Mouse (Mus musculus) MEL (cell line): ENCODE results near the gene Col4a3bp. TPM values are rescaled to one million over a fixed set of nuclear protein-coding genes. Genes with fewer than 3 reads are reported as not detected.

Experiments
- DNase-seq: peaks from one replicate; pipeline ENCODE4 v3.0.0; 2011; ENCODE audit warnings: low read depth, low spot score
- H3K27ac ChIP-seq: 2 replicates; pipeline ENCODE4 v1.5.1; 2012; ENCODE audit warnings: low read depth, mild to moderate bottlenecking, control low read depth, low read length, moderate library complexity; ENCODE audit not compliant: control insufficient read depth
- H3K27me3 ChIP-seq, 2 experiments: fragments of 150-350 bp in 1 of 2; sonication (generic) in 1 of 2; 2 replicates each; pipeline ENCODE4 v1.6.1; 2012; ENCODE audit warnings: low read length in 2 of 2, mild to moderate bottlenecking in 2 of 2, improper control_type of control experiment in 1 of 2, moderate library complexity in 1 of 2; ENCODE audit not compliant: insufficient read depth in 2 of 2, control insufficient read depth in 1 of 2
- H3K36me3 ChIP-seq, 2 experiments: 2 replicates each; pipeline ENCODE4 v1.6.1; 2012 to 2014; ENCODE audit warnings: low read length in 2 of 2, improper control_type of control experiment in 1 of 2, inconsistent platforms in 1 of 2, mild to moderate bottlenecking in 1 of 2; ENCODE audit not compliant: insufficient read depth in 2 of 2, control insufficient read depth in 1 of 2
- H3K4me1 ChIP-seq, 2 experiments: fragments of 150-350 bp in 1 of 2; sonication (generic) in 1 of 2; 2 replicates each; pipeline ENCODE4 v1.6.1; 2012; ENCODE audit warnings: low read length in 2 of 2, improper control_type of control experiment in 1 of 2, mild to moderate bottlenecking in 1 of 2; ENCODE audit not compliant: insufficient read depth in 2 of 2, control insufficient read depth in 1 of 2
- H3K4me3 ChIP-seq, 2 experiments: fragments of 150-350 bp in 1 of 2; sonication (generic) in 1 of 2; 2 replicates each; pipeline ENCODE4 v1.5.1; 2012; ENCODE audit warnings: low read depth in 2 of 2, low read length in 2 of 2, mild to moderate bottlenecking in 2 of 2, moderate library complexity in 2 of 2, control low read depth in 1 of 2, improper control_type of control experiment in 1 of 2; ENCODE audit not compliant: control insufficient read depth in 1 of 2, insufficient read depth in 1 of 2
- H3K79me2 ChIP-seq: 2 replicates; pipeline ENCODE4 v1.6.1; 2012; ENCODE audit warnings: mild to moderate bottlenecking, low read length, moderate library complexity; ENCODE audit not compliant: control insufficient read depth, poor library complexity, insufficient read depth
- H3K9ac ChIP-seq: 2 replicates; pipeline ENCODE4 v1.6.1; 2012; ENCODE audit warnings: low read depth, mild to moderate bottlenecking, control low read depth, low read length, moderate library complexity; ENCODE audit not compliant: control insufficient read depth, poor library complexity, severe bottlenecking
- H3K9me3 ChIP-seq: fragments of 150-350 bp; sonication (generic); replicated peaks from 2 replicates; pipeline ENCODE4 v1.6.1; 2012; ENCODE audit warnings: mild to moderate bottlenecking, low read length, improper control_type of control experiment, moderate library complexity; ENCODE audit not compliant: insufficient read depth
- BHLHE40 ChIP-seq: IDR thresholded peaks from 2 replicates; pipeline ENCODE4 v1.6.1; 2012; ENCODE audit warnings: low read depth, mild to moderate bottlenecking, inconsistent platforms, low read length, improper control_type of control experiment, borderline replicate concordance
- CHD1 ChIP-seq: IDR thresholded peaks from 2 replicates; pipeline ENCODE4 v1.6.1; 2012; ENCODE audit warnings: low read depth, mild to moderate bottlenecking, inconsistent platforms, low read length, improper control_type of control experiment
- EP300 ChIP-seq, 2 experiments: IDR thresholded peaks; 2 replicates each; pipeline ENCODE4 v1.6.1; 2011; ENCODE audit warnings: improper control_type of control experiment in 2 of 2, low read length in 2 of 2, low read depth in 1 of 2, mild to moderate bottlenecking in 1 of 2
- ETS1 ChIP-seq: IDR thresholded peaks from 2 replicates; pipeline ENCODE4 v1.6.1; 2012; ENCODE audit warnings: low read depth, mild to moderate bottlenecking, inconsistent platforms, low read length, improper control_type of control experiment, moderate library complexity
- GABPA ChIP-seq: IDR thresholded peaks from 2 replicates; pipeline ENCODE4 v1.6.1; 2012; ENCODE audit warnings: low read depth, mild to moderate bottlenecking, inconsistent platforms, low read length, improper control_type of control experiment, moderate library complexity
- GATA1 ChIP-seq: IDR thresholded peaks from 2 replicates; pipeline ENCODE4 v1.6.1; 2011; ENCODE audit warnings: low read depth, low read length, improper control_type of control experiment
- HCFC1 ChIP-seq: IDR thresholded peaks from 2 replicates; pipeline ENCODE4 v1.6.1; 2012; ENCODE audit warnings: low read depth, mild to moderate bottlenecking, inconsistent platforms, low read length, improper control_type of control experiment, moderate library complexity
- KAT2A ChIP-seq: conservative IDR thresholded peaks from 2 replicates; pipeline ENCODE4 v1.6.1; 2012; ENCODE audit warnings: low read depth, low read length, improper control_type of control experiment, inconsistent platforms
- MAX ChIP-seq: IDR thresholded peaks from 2 replicates; pipeline ENCODE4 v1.6.1; 2011; ENCODE audit warnings: low read length, improper control_type of control experiment
- MAZ ChIP-seq: IDR thresholded peaks from 2 replicates; pipeline ENCODE4 v1.6.1; 2012; ENCODE audit warnings: low read depth, mild to moderate bottlenecking, inconsistent platforms, low read length, improper control_type of control experiment
- MXI1 ChIP-seq: IDR thresholded peaks from 2 replicates; pipeline ENCODE4 v1.6.1; 2011; ENCODE audit warnings: mild to moderate bottlenecking, low read depth, low read length, improper control_type of control experiment
- NELFE ChIP-seq: IDR thresholded peaks from 2 replicates; pipeline ENCODE4 v1.6.1; 2011; ENCODE audit warnings: low read depth, low read length, improper control_type of control experiment
- POLR2AphosphoS5 ChIP-seq: IDR thresholded peaks from 2 replicates; pipeline ENCODE4 v1.6.1; 2012; ENCODE audit warnings: low read depth, borderline replicate concordance, mild to moderate bottlenecking, inconsistent platforms, low read length, moderate library complexity, mixed read lengths
- RAD21 ChIP-seq: IDR thresholded peaks from 2 replicates; pipeline ENCODE4 v1.6.1; 2011; ENCODE audit warnings: mild to moderate bottlenecking, low read depth, low read length, improper control_type of control experiment
- SIN3A ChIP-seq: IDR thresholded peaks from 2 replicates; pipeline ENCODE4 v1.6.1; 2012; ENCODE audit warnings: low read length, improper control_type of control experiment, inconsistent platforms
- SMC3 ChIP-seq: IDR thresholded peaks from 2 replicates; pipeline ENCODE4 v1.6.1; 2011; ENCODE audit warnings: low read depth, low read length, improper control_type of control experiment
- TAL1 ChIP-seq: IDR thresholded peaks from 2 replicates; pipeline ENCODE4 v1.6.1; 2012; ENCODE audit warnings: mild to moderate bottlenecking, inconsistent platforms, low read length, moderate library complexity, mixed read lengths
- TBP ChIP-seq: IDR thresholded peaks from 2 replicates; pipeline ENCODE4 v1.8.0; 2011; ENCODE audit warnings: low read depth, low read length, improper control_type of control experiment
- TCF12 ChIP-seq: IDR thresholded peaks from 2 replicates; pipeline ENCODE4 v1.6.1; 2014; ENCODE audit warnings: low read depth, mild to moderate bottlenecking, inconsistent platforms, low read length, improper control_type of control experiment, moderate library complexity
- USF2 ChIP-seq, 2 experiments: IDR thresholded peaks; 2 replicates each; pipeline ENCODE4 v1.6.1; 2011 to 2012; ENCODE audit warnings: improper control_type of control experiment in 2 of 2, low read length in 2 of 2, borderline replicate concordance in 1 of 2, inconsistent platforms in 1 of 2, low read depth in 1 of 2, mild to moderate bottlenecking in 1 of 2; ENCODE audit not compliant: insufficient read depth in 1 of 2
- ZC3H11A ChIP-seq: IDR thresholded peaks from 2 replicates; pipeline ENCODE4 v1.6.1; 2012; ENCODE audit warnings: low read depth, mild to moderate bottlenecking, inconsistent platforms, low read length, improper control_type of control experiment
- ZKSCAN1 ChIP-seq: IDR thresholded peaks from 2 replicates; pipeline ENCODE4 v1.6.1; 2012; ENCODE audit warnings: low read depth, mild to moderate bottlenecking, inconsistent platforms, low read length, improper control_type of control experiment, moderate library complexity
- ZMIZ1 ChIP-seq: IDR thresholded peaks from 2 replicates; pipeline ENCODE4 v1.6.1; 2012; ENCODE audit warnings: low read depth, mild to moderate bottlenecking, inconsistent platforms, low read length, improper control_type of control experiment, moderate library complexity
- polyA plus RNA-seq, 2 experiments: library from polyadenylated mRNA; stranded (reverse) in 1 of 2; unstranded in 1 of 2; fragments of >175 nt in 1 of 2; fragments of >200 nt in 1 of 2; gene quantifications; 2 replicates each; pipeline versions ENCODE4 v1.2.1 to v1.2.4; 2012; ENCODE audit warnings: low replicate concordance in 2 of 2, low read depth in 1 of 2; ENCODE audit not compliant: insufficient read length in 2 of 2, insufficient read depth in 1 of 2, missing spikeins in 1 of 2
- total RNA-seq: library from RNA; depleted of rRNA; stranded (reverse); fragments of 300-350 nt; gene quantifications from 2 replicates; pipeline ENCODE4 v1.2.3, GENCODE M21; 2012

Col4a3bp gene
- total and polyA plus RNA-seq, 3 experiments: 8.9 to 12.1 TPM; not detected in 1

- Histone ChIP-seq H3K36me3 (peaks cover 0 to 8% of the 10 kb centered on the region in 2 experiments; a peak in 2 of 4 replicates), H3K9me3 (no peaks in the 10 kb centered on the region), H3K9ac (no peak overlapping the region), H3K4me3 (no peak overlapping the region), H3K79me2 (no peaks in the 10 kb centered on the region; the same call in 1 of the 2 replicates), H3K4me1 (peaks cover 0 to 2% of the 10 kb centered on the region in 2 experiments; a peak in 3 of 4 replicates), H3K27ac (no peak overlapping the region), H3K27me3 (no peaks in the 10 kb centered on the region)
- TF ChIP-seq TBP (no peak), GATA1 (no peak), CHD1 (no peak), TCF12 (no peak), NELFE (no peak), HCFC1 (no peak), POLR2AphosphoS5 (no peak), MAZ (no peak), TAL1 (no peak), MXI1 (no peak), ZMIZ1 (no peak), RAD21 (no peak), GABPA (no peak), ZKSCAN1 (no peak), ZC3H11A (no peak), USF2 (IDR thresholded peaks at IDR 0.05; ENCODE audit: borderline replicate concordance in 1 of 2, insufficient read depth in 1 of 2, low read depth in 1 of 2, low read length in 2 of 2) (no peak)
- no peak for DNase-seq
These were observed 37.6 kb downstream of the Col4a3bp start for GRCm38 (mm10) chr13:96579979-96580378.

GRCm38 (mm10) chr13:96584201-96584600 lies 41.8 kb downstream of the Col4a3bp start:
- H3K9ac ChIP-seq: no peak overlapping the region
- no peak overlapping the region for H3K27ac ChIP-seq
- H3K4me1 ChIP-seq: peaks cover 5 to 7% of the 10 kb centered on the region in 2 experiments; a peak in 3 of 4 replicates
- DNase-seq: no peak
- H3K4me3 ChIP-seq: no peak overlapping the region
- H3K36me3 ChIP-seq: peaks cover 0 to 9% of the 10 kb centered on the region in 2 experiments; a peak in 2 of 4 replicates
- TF ChIP-seq SMC3: no peak
- TF ChIP-seq BHLHE40: no peak
- no peak for TF ChIP-seq ZMIZ1
- no peak for TF ChIP-seq KAT2A
- peak in 1 of 2 experiments; percentile 67; a peak in 2 of 4 replicates for TF ChIP-seq EP300 (IDR thresholded peaks at IDR 0.05; ENCODE audit: low read depth in 1 of 2, low read length in 2 of 2)
- no peak for TF ChIP-seq MAX
- TF ChIP-seq ETS1: no peak
- TF ChIP-seq SIN3A: no peak
- TF ChIP-seq GATA1: 0 out of 2 replicates have a peak, but pooled peaks have one; percentile 31
- no peaks in the 10 kb centered on the region for H3K27me3 ChIP-seq
- no peaks in the 10 kb centered on the region for H3K9me3 ChIP-seq
- no peaks in the 10 kb centered on the region; the same call in 1 of the 2 replicates for H3K79me2 ChIP-seq
